Mouse (Mus musculus) layer of hippocampus, adult 18-20 months (tissue): ENCODE results near the gene Tbx21. TPM values are rescaled to one million over a fixed set of nuclear protein-coding genes. Genes with fewer than 3 reads are reported as not detected.

Source experiments
- microRNA-seq, 2 experiments: library from miRNA; unstranded; fragments of <30 nt; microRNA quantifications; one replicate each; pipeline ENCODE4 v1.2.0; 2021
- total RNA-seq, 2 experiments: library from RNA; stranded (reverse); gene quantifications; 2 replicates each; pipeline ENCODE4 v1.2.3; 2021

Tbx21 gene
- total RNA-seq, 2 experiments from 2014 or later, result 0.12 TPM; not detected in 1

Small RNA genes within 50 kb of the gene (microRNA-seq; reads per million reads assigned to microRNA genes)
- gene Mir7235, result 0.49 to 1.8 reads per million in 2 experiments
- gene Mir8103, result 0.39 to 1.2 reads per million in 2 experiments

Other genes starting within 250 kb of the Tbx21 start
- 10 to 100 TPM; 34.9 to 35.3 TPM for gene Cdk5rap3, start 198.8 kb downstream of the Tbx21 start, total RNA-seq
- gene Prr15l, start 187.2 kb downstream of the Tbx21 start, total RNA-seq, result not detected
- gene Pnpo, start 171.3 kb downstream of the Tbx21 start, total RNA-seq, result 10 to 100 TPM; 34.2 to 35.0 TPM
- 10 to 100 TPM; 13.0 to 13.4 TPM for gene Sp2, start 132.4 kb downstream of the Tbx21 start, total RNA-seq
- 1 to 10 TPM in 1 of 2 experiments, under 1 TPM in 1; 0.79 to 1.1 TPM for gene Sp6, start 101.9 kb downstream of the Tbx21 start, total RNA-seq
- 1 to 10 TPM; 4.0 to 4.9 TPM for gene Scrn2, start 85.4 kb downstream of the Tbx21 start, total RNA-seq
- under 1 TPM; 0.74 to 0.94 TPM for gene Lrrc46, start 73.9 kb downstream of the Tbx21 start, total RNA-seq
- 10 to 100 TPM; 76.0 to 80.4 TPM for gene Mrpl10, start 73.8 kb downstream of the Tbx21 start, total RNA-seq
- 10 to 100 TPM; 16.3 to 17.7 TPM for gene Osbpl7, start 64.7 kb downstream of the Tbx21 start, total RNA-seq
- 100 to 1,000 TPM in 1 of 2 experiments, 10 to 100 TPM in 1; 98.1 to 100 TPM for gene Tbkbp1, start 36.2 kb upstream of the Tbx21 start, total RNA-seq
- 100 to 1,000 TPM; 125 to 130 TPM for gene Kpnb1, start 72.5 kb upstream of the Tbx21 start, total RNA-seq
- 100 to 1,000 TPM; 135 to 145 TPM for gene Npepps, start 165.3 kb upstream of the Tbx21 start, total RNA-seq
- 10 to 100 TPM; 27.7 to 30.6 TPM for gene Mrpl45, start 200.4 kb upstream of the Tbx21 start, total RNA-seq
- gene Gpr179, start 236.7 kb upstream of the Tbx21 start, total RNA-seq, result under 1 TPM; 0.13 to 0.40 TPM
- gene Socs7, start 247.2 kb upstream of the Tbx21 start, total RNA-seq, result 10 to 100 TPM; 81.5 to 85.4 TPM